Mouse (Mus musculus): ENCODE results near the gene AI182371. TPM values are rescaled to one million over a fixed set of nuclear protein-coding genes. Genes with fewer than 3 reads are reported as not detected.

Gene AI182371
- polyA plus RNA-seq, 1 experiment from 2014 or later: 0.38 TPM

GRCm38 (mm10) chr2:35060897-35061296 lies 40.4 kb downstream of the AI182371 start:
- Histone ChIP-seq H3K4me2 (ENCODE audit: low read length) (no peak overlapping the region), H3K27ac (ENCODE audit: low read length) (no peak overlapping the region), H3K9me3 (ENCODE audit: control insufficient read depth, low read length) (no peaks in the 10 kb centered on the region), H3K27me3 (replicated peaks; ENCODE audit: control insufficient read depth, insufficient read depth, low read length) (no peaks in the 10 kb centered on the region), H3K36me3 (ENCODE audit: control insufficient read depth, insufficient read depth) (no peaks in the 10 kb centered on the region), H3K4me1 (replicated peaks; ENCODE audit: control insufficient read depth, insufficient read depth, low read length) (no peaks in the 10 kb centered on the region), H3K9ac (replicated peaks; ENCODE audit: low read depth, low read length) (no peak overlapping the region), H3K4me3 (replicated peaks; ENCODE audit: low read length) (no peak overlapping the region)
- 87% methylated on average over 6 of the region's 6 CpGs for WGBS
- ATAC-seq: no peak

GRCm38 (mm10) chr2:35060256-35060655 lies 41.1 kb downstream of the AI182371 start:
- no peaks in the 10 kb centered on the region for H3K27me3 ChIP-seq (replicated peaks; ENCODE audit: control insufficient read depth, insufficient read depth, low read length)
- ATAC-seq: no peak
- no peaks in the 10 kb centered on the region for H3K36me3 ChIP-seq (ENCODE audit: control insufficient read depth, insufficient read depth)
- no peak overlapping the region for H3K4me3 ChIP-seq (replicated peaks; ENCODE audit: low read length)
- H3K27ac ChIP-seq (ENCODE audit: low read length): no peak overlapping the region
- H3K9ac ChIP-seq (replicated peaks; ENCODE audit: low read depth, low read length): no peak overlapping the region
- H3K4me1 ChIP-seq (replicated peaks; ENCODE audit: control insufficient read depth, insufficient read depth, low read length): no peaks in the 10 kb centered on the region
- WGBS: 92% methylated on average over 5 of the region's 5 CpGs
- no peak overlapping the region for H3K4me2 ChIP-seq (ENCODE audit: low read length)
- no peaks in the 10 kb centered on the region for H3K9me3 ChIP-seq (ENCODE audit: control insufficient read depth, low read length)

- Histone ChIP-seq H3K27me3 (replicated peaks; ENCODE audit: control insufficient read depth, insufficient read depth, low read length) (no peaks in the 10 kb centered on the region), H3K4me3 (replicated peaks; ENCODE audit: low read length) (no peak overlapping the region), H3K36me3 (ENCODE audit: control insufficient read depth, insufficient read depth) (no peaks in the 10 kb centered on the region), H3K9ac (replicated peaks; ENCODE audit: low read depth, low read length) (no peak overlapping the region), H3K4me2 (ENCODE audit: low read length) (no peak overlapping the region), H3K4me1 (replicated peaks; ENCODE audit: control insufficient read depth, insufficient read depth, low read length) (no peaks in the 10 kb centered on the region), H3K27ac (ENCODE audit: low read length) (no peak overlapping the region), H3K9me3 (ENCODE audit: control insufficient read depth, low read length) (no peaks in the 10 kb centered on the region)
- WGBS: 80% methylated on average over 2 of the region's 2 CpGs
- ATAC-seq: no peak
Observed at GRCm38 (mm10) chr2:35058325-35058724, 43.0 kb downstream of the AI182371 start.

GRCm38 (mm10) chr2:35057243-35057642 lies 44.1 kb downstream of the AI182371 start:
- no peak for ATAC-seq
- no peak overlapping the region for H3K4me3 ChIP-seq (replicated peaks; ENCODE audit: low read length)
- H3K27ac ChIP-seq (ENCODE audit: low read length): no peak overlapping the region
- H3K36me3 ChIP-seq (ENCODE audit: control insufficient read depth, insufficient read depth): no peaks in the 10 kb centered on the region
- no peaks in the 10 kb centered on the region for H3K27me3 ChIP-seq (replicated peaks; ENCODE audit: control insufficient read depth, insufficient read depth, low read length)
- H3K9ac ChIP-seq (replicated peaks; ENCODE audit: low read depth, low read length): no peak overlapping the region
- H3K4me2 ChIP-seq (ENCODE audit: low read length): no peak overlapping the region
- no peaks in the 10 kb centered on the region for H3K4me1 ChIP-seq (replicated peaks; ENCODE audit: control insufficient read depth, insufficient read depth, low read length)
- WGBS: 88% methylated on average over 11 of the region's 11 CpGs
- H3K9me3 ChIP-seq (ENCODE audit: control insufficient read depth, low read length): no peaks in the 10 kb centered on the region

GRCm38 (mm10) chr2:35048851-35049250 lies 52.5 kb downstream of the AI182371 start:
- no peak overlapping the region for H3K9ac ChIP-seq (replicated peaks; ENCODE audit: low read depth, low read length)
- no peaks in the 10 kb centered on the region for H3K4me1 ChIP-seq (replicated peaks; ENCODE audit: control insufficient read depth, insufficient read depth, low read length)
- no peaks in the 10 kb centered on the region for H3K36me3 ChIP-seq (ENCODE audit: control insufficient read depth, insufficient read depth)
- WGBS: 46% methylated on average over 5 of the region's 5 CpGs
- H3K4me3 ChIP-seq (replicated peaks; ENCODE audit: low read length): no peak overlapping the region
- H3K9me3 ChIP-seq (ENCODE audit: control insufficient read depth, low read length): no peaks in the 10 kb centered on the region
- H3K27ac ChIP-seq (ENCODE audit: low read length): no peak overlapping the region
- ATAC-seq: no peak
- H3K4me2 ChIP-seq (ENCODE audit: low read length): no peak overlapping the region
- H3K27me3 ChIP-seq (replicated peaks; ENCODE audit: control insufficient read depth, insufficient read depth, low read length): no peaks in the 10 kb centered on the region

- no peak overlapping the region for H3K9ac ChIP-seq (replicated peaks; ENCODE audit: low read depth, low read length)
- H3K36me3 ChIP-seq (ENCODE audit: control insufficient read depth, insufficient read depth): no peaks in the 10 kb centered on the region
- no peak overlapping the region for H3K4me2 ChIP-seq (ENCODE audit: low read length)
- no peaks in the 10 kb centered on the region for H3K27me3 ChIP-seq (replicated peaks; ENCODE audit: control insufficient read depth, insufficient read depth, low read length)
- H3K27ac ChIP-seq (ENCODE audit: low read length): no peak overlapping the region
- no peaks in the 10 kb centered on the region for H3K4me1 ChIP-seq (replicated peaks; ENCODE audit: control insufficient read depth, insufficient read depth, low read length)
- H3K4me3 ChIP-seq (replicated peaks; ENCODE audit: low read length): no peak overlapping the region
- no peaks in the 10 kb centered on the region; the same call in 1 of the 2 replicates for H3K9me3 ChIP-seq (ENCODE audit: control insufficient read depth, low read length)
- ATAC-seq: no peak
- 72% methylated on average over 2 of the region's 2 CpGs for WGBS
Observed at GRCm38 (mm10) chr2:35044956-35045355, 56.4 kb downstream of the AI182371 start.

GRCm38 (mm10) chr2:35038580-35039375 lies 62.6 kb downstream of the AI182371 start:
- Histone ChIP-seq H3K4me1 (replicated peaks; ENCODE audit: control insufficient read depth, insufficient read depth, low read length) (no peaks in the 10 kb centered on the region), H3K4me2 (ENCODE audit: low read length) (no peak overlapping the region), H3K9me3 (ENCODE audit: control insufficient read depth, low read length) (no peaks in the 10 kb centered on the region; the same call in 1 of the 2 replicates), H3K9ac (replicated peaks; ENCODE audit: low read depth, low read length) (no peak overlapping the region), H3K27ac (ENCODE audit: low read length) (0 out of 2 replicates have a peak overlapping the region, but pooled peaks have one; percentile 23), H3K36me3 (ENCODE audit: control insufficient read depth, insufficient read depth) (no peaks in the 10 kb centered on the region), H3K4me3 (replicated peaks; ENCODE audit: low read length) (no peak overlapping the region), H3K27me3 (replicated peaks; ENCODE audit: control insufficient read depth, insufficient read depth, low read length) (no peaks in the 10 kb centered on the region)
- ATAC-seq: no peak
- 85% methylated on average over 9 of the region's 9 CpGs for WGBS

Other genes with a start within 250 kb of the AI182371 start
- gene Cutal, start 227.1 kb downstream of the AI182371 start, polyA plus RNA-seq (2015; fragmentation: Nextera tagmentation; extraction: Ambion mirVana): 0.17 TPM in 1 of 2 replicates, not detected in the other
- 102 and 105 TPM in 2 replicates for gene Psmd5, start 226.6 kb downstream of the AI182371 start, polyA plus RNA-seq (2015; fragmentation: Nextera tagmentation; extraction: Ambion mirVana)
- gene Phf19, start 187.5 kb downstream of the AI182371 start, polyA plus RNA-seq (2015; fragmentation: Nextera tagmentation; extraction: Ambion mirVana): 3.8 and 4.5 TPM in 2 replicates
- 1.3 and 1.8 TPM in 2 replicates for gene Traf1, start 139.8 kb downstream of the AI182371 start, polyA plus RNA-seq (2015; fragmentation: Nextera tagmentation; extraction: Ambion mirVana)
- 0.33 and 0.72 TPM in 2 replicates for gene Hc, start 40.1 kb downstream of the AI182371 start, polyA plus RNA-seq (2015; fragmentation: Nextera tagmentation; extraction: Ambion mirVana)
- gene Cntrl, start 7.9 kb upstream of the AI182371 start, polyA plus RNA-seq (2015; fragmentation: Nextera tagmentation; extraction: Ambion mirVana): 16.3 and 17.2 TPM in 2 replicates
- gene Rab14, start 99.6 kb upstream of the AI182371 start, polyA plus RNA-seq (2015; fragmentation: Nextera tagmentation; extraction: Ambion mirVana): 405 and 452 TPM in 2 replicates
- gene Gsn, start 154.8 kb upstream of the AI182371 start, polyA plus RNA-seq (2015; fragmentation: Nextera tagmentation; extraction: Ambion mirVana): 16.7 and 22.3 TPM in 2 replicates
- 10.8 and 11.1 TPM in 2 replicates for gene Stom, start 235.4 kb upstream of the AI182371 start, polyA plus RNA-seq (2015; fragmentation: Nextera tagmentation; extraction: Ambion mirVana)